Mouse (Mus musculus) yolk sac, embryonic 10.5 days (tissue): ENCODE results near the gene Acot11.

Source experiments
- DNase-seq: peaks from one replicate; pipeline ENCODE4 v3.0.0-alpha.2; 2017; ENCODE audit warnings: low spot score

Gene Acot11

DNA sequence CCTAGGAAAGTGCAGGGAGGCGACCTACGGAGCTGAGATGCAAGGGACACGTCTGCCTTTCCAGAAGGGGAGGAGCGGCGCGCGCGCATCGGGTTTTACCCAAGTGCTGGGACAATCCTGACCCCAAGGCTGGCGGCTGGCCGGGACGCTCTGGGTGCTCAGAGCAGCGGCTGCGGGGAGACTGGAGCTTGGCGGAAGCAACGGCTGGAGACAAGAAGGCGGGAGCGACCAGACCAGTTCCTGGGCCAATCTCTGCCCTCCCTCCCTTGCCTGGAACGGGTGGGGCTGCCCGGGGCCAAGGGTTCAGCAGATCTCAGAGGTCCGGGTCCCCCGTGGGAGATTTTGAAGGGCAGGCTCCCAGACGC lies at the start of gene Acot11:
Gene Acot11, minus strand, starts transcription at position 89 of the 365 bp plus-strand sequence.
- peak; percentile 47 for DNase-seq

DNA sequence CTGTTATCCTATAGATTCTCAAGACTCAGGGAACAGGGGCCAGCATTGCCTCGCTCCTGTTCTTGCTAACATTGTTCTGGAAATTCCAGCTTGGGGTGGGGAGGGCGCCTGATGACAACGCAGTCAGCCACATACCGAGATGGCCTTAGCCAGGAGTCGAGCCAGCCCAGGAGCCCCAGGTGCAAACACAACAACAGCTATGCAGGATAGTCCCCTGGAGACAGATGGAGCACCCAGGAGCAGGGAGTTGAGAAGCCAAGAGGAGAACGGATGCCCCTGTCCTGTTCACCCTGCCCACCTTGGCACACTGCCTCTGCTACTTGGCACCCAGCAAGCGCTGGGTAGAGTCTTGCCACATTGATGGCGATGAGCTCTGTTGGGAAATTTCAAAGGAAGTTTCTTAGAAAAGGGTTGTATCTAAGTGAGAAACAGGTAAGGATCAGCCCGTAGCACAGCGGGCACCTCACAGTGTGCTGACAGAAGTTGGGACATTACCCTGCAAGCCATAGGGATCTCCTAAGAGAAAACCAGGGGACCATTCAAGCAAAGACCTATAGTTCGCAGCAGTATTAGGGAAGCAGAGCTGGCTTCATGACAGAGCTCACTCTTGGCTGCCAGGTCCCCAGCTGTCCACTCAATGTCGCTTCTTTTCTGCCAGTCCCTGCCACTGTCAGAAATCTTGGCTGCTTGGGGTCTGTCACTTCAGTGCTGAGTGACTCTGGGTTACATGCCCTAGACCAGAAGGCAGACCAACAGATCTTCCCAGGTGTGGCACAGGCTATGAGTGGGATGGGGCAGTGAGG lies 43.7 kb upstream of the Acot11 start:
- DNase-seq, result no peak

DNA sequence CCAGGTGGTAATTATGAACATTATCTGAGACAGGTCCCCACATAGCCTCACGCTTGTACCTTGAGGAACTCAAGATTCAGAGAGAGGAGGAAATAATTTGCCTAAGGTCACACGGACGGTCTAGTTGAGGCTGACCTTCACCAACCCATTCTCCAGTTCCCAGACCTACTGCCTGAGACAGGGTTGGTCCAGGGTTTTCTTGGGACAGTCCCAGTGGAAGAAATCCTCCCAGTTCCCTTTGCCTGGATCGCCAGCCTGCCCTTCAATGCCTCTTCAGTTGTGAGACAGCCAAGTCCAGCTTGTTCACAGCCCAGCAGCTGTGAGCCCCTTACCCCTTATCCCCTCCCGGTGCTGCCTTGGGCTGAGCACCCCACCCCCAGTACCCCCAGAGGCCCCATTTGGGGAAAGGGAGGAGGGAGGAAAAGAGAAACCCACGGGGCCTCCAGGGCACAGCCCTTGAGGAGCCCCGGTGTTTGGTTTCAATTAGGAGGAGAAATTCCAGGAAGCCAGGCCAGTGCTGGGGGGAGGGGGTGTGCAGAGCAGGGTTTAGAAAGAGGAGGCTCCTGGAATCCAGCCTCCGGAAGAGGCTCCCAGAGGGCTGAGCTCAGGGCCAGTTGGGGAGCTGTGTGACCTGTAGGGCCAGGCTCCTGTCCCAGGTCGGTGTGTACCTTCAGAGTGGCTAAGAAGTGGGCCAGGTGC lies 42.9 kb upstream of the Acot11 start:
- peak; percentile 90 for DNase-seq

DNA sequence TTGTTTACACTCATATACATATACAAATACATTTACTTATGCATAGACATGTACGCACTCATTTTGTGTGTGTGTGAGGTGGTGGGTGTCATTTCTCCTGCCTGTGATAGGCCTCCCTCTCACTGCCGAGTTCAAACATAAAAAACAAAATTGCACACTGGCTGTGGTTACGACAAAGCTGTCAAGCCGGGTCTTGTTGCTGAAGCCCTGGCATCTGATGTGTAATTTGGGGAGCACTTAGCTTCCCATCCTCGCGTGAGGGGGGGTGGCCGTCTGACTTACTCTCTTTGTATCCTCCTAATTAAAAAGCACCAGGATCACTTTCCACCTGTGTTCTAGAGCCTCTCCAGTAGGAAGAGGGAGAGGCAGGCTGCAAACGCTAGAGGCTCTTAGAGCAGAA lies 37.8 kb upstream of the Acot11 start:
- DNase-seq, result no peak

DNA sequence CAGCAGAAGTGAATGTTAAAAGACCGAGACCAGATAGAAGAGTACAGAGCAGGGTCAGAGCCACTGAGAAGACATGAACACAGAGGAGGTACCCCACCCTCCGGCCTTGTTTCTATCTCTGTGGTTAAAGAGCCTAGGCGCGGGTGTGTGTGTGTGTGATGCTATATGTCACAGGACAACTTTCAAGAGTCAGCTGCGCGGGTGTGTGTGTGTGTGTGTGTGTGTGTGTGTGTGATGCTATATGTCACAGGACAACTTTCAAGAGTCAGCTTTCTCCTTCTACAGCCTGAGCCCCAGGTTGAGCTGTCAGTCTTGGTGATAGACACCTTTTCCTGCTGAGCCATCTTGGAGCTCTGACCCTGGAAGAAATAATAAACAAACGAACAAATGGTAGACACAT lies 37.1 kb upstream of the Acot11 start:
- no peak for DNase-seq

DNA sequence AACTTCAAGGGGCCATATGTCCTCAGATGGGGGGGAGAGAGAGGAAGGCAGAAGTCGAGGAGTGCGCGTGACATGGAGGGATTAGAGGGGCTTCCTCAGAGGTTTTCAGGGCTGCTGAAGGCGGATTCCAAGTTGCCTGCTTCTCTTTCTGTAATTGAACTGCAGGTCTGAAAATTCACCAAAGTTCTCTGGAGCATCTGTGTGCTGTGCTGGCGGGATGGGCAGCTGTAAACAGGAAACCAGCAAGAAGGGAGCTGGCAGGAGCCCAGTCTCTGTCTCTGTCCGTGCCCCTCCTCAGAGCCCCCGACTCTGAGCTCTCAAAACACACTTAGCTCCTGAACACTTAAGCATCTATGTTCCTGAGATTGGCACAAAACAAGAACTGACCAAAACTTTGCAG lies 36.5 kb upstream of the Acot11 start:
- DNase-seq, result no peak

DNA sequence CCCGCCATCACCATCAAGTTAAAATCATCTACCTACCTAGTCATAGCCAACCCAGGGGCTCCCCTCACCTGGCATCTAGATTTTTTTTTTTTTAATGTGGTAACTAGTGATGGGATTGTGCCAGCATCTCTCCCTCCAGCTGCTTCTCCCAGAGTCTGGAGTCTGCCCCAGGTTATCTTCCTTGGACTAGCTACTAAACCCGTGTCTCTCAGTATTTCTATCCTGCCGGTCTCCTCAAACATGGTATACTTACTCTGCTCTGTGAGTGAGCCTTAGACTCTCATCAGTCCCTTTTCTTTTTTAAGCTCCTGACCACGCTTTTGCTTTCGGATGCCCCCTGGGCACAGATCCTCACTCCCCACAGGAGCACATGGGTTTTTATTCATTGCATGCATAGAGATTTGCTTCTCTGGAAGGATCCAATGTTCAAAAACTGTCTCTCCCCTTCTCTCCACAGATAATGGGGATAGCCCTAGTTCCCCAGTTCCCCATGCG lies 35.9 kb upstream of the Acot11 start:
- DNase-seq, result no peak

DNA sequence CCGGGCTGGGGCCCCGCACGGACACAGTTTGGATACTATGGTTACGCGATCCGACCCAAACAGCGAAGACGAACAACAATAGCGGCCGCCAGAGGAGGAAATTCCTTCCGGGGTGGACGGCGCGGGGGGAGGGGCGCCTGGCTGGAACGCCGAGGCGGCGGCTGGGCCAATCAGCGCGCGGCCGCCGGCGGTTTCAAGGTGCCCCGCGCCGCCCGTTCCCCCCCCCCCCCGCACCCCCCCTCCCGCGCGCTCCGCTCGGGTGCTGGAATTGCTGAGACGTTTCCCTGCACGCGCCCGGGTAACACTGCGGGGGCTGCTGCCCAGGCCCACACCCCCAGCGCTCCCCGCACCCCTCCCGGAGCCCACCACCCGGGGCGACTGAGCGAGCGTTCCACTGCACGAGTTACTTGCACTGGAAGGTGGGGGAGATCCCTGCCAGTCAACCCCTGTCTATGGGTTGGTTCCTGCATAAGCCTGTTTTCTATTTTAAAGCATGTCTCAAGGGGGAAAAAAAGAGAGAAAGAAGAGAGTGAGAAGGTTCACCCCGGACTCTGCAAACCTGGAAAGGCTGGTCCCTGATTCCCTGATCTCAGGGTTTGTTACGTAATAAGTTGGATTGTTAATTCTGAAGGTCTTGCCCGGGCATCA lies 35.3 kb upstream of the Acot11 start:
- DNase-seq, result peak; percentile 93

DNA sequence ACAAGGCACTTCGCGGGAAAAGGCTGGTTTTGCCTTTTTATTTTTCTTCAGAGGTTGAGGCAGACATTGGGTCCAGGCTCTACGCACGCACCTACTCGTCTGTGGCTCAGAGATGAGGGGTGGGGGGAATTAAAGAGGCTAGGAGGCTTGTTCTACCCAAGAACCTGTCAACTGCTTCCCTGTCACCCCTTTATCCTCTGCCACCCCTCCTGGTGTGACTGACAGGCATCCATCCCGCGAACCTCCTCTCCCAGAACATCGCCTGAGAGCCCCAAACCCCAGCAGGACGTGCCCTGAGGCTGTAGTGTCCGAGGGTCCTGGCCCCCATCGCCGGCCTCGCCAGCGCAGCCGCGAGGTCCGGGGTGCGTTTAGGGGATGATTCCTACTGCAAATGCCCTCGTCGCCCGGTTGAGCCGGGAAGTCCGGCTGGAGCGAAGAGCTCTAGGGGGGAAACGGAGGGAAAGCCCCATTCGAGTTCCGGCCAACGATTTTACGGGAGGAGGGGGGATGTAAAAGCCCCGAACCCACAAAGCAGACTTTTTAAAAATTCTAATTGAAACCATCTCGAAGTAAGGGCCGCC lies 34.5 kb upstream of the Acot11 start:
- DNase-seq, result peak; percentile 65

DNA sequence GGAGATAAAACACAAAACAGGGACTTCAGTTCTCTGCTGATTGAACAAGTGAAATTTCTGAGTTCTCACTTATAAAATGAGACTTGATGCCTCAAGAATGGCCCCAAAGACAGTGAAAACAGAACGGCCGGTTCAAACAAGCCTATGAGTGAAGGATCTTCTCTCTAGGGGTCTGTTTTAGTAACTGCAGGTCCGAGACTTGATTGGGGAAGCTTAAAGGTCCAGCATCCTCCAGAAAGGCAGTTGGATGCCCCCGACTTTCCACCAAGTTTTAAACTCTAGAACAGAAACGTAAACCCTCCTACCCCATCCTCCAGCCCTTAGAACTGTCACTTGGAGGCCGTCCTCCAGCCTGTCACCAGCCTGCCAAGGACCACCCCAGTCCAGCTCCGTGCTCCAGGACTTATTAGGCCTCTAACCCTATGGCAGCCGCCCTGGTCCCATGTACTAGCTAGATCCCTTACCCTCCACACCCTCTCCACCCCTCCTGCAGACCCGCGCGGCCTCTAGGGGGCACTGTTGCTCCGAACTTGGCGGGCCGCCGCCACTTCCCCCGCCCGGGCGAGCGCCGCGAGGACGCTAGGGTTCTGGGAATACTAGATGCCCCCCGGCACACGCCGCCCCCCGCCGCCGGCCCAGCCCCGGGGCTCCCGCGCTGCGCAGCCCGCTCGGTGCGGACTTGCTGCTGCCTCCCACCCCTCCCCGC lies 33.9 kb upstream of the Acot11 start:
- peak; percentile 93 for DNase-seq

DNA sequence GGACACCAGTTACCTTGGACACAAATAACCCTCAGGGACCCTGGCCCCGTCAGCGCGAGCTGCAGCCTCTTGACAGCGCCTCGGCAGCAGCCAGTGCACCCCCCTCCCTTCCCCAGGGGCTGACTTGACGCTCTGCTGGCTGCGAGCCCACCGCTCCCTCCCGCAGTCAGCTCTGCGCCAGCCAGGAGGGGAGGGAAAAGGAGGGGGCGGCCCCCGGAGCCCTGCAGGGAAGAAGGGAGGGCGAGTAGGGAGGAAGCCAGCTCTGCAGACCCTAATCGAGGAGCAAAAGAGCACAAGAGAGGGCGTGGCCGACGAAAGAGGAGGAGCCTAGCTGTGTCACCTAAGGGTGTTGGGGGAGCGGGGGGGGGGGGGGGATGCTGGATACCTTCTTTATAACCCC lies 33.2 kb upstream of the Acot11 start:
- DNase-seq, result peak; percentile 65

DNA sequence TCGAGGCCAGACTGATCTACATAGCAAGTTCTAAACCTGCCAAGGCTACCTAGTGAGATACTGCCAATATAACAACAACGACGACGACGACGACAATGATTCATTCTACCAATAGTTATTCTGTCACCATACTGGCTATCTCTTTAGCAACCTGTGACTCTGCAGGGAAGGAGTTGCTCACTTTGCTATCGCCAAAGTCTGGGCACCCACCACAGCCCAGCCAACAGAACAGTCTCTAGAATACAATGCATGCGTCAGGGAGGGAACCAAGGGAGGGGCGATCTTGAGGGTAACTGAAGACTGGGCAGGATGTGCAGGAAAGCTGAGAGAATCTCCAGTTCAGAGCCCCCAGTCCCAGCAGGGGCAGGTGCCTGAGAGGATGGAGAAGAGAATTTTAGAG lies 32.6 kb upstream of the Acot11 start:
- DNase-seq, result no peak

DNA sequence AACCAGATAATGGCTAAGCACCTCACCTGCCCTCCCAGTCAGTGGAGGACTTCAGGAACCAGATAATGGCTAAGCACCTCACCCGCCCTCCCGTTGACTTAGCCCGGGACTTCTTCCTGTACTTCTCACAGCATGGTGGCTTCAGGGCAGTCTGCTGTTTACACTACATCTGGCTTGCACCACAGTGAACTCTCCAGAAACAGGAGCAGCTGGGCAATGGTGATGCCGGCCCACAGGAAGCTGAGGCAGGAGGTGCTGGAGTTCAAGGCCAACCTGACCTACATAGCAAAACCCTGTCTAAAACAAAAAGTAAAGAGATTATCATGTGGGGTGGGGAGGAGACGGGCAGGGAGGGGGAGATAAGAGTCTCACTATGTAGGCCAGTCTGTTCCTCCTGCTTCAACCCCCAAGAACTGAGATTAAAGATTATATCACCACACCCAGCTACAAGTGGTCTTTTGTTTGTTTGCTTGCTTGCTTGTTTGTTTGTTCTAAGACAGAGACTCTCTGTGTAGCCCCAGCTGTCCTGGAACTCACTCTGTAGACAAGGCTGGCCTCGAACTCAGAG lies 25.8 kb upstream of the Acot11 start:
- no peak for DNase-seq

DNA sequence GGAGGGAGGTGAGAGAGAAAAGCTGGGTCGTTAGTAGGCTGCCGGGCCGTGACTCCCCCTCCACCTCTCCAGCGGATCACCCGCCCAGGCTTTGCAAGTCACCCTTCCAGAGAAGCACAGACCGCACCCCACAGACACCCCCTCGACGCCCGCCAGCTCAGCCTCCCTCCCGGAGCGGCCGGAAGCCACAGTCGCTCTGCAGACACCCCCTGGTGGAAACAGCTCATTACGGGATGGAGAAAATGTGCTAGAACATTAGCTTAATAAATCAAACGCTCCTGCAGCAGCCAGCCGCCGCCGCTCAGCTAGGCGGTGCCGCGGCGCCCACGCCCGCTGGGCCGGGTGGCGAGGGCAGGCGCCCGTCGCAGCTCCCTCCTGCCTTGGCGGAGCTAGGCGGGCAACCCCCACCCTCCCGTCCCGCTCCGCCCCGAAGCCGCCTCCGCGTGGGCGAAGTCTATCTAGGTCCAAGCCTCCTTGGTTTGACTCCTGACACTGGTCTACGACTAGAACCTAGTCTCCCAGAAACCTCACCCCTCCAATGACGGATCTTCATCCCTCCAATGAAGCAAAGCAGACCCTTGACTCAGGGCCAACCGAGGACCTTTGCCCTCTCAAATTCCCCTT lies 23.1 kb upstream of the Acot11 start:
- DNase-seq, result peak; percentile 78

DNA sequence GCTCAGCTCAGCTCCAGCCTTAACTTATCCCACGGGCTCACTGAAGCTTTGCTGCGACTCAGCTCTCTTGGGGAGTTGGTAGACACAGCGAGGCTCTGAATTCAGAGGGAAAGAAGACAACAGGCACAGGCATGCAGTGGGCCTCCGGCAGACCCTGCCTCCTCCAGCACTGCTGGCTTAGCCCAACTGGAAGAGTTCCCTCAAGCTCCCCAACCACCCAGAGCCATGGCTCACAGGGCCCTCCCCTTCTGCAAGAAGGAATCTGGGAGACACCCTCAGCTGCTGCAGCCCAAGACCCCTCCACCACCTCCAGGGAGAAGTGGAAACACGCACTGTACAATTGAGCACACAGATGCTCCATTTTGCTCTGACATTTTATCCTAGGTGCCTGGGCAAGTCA lies 20.4 kb upstream of the Acot11 start:
- DNase-seq, result no peak

DNA sequence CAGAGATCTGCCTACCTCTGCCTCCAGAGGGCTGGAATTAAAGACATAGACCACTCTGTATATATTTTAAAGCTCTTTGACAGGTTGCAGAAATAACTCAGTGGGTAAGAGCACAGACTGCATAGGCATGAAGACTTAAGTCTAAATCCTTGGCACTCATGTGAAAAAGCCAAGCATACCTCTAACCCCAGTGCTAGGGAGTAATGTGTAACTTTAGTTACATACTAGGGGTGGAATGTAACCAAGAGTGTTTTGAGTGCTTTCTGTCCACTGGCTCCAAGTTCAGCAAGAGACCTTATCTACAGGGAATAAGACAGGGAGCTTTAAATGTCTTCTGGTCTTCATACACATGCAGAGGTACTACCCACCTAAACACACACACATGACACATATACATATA lies 14.6 kb upstream of the Acot11 start:
- no peak for DNase-seq

DNA sequence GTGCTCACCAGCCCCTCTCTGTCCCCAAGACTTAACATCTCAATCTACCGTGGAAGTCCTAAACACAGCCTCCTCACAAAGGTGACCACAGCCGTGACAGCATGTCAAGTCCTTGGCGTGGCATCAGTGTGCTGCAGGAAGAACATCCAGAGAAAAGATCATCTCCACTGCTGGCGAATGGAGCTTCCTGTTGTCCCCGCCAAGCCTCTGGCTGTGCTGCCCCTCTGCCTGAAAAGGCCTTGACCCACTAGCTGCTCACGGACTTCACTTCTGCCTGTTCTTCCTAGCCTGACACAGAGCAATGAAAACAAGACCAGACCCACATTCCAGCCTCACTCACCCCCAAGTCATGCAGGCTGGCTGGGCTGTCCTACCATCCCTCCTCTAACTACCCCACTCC lies 13.5 kb upstream of the Acot11 start:
- no peak for DNase-seq

DNA sequence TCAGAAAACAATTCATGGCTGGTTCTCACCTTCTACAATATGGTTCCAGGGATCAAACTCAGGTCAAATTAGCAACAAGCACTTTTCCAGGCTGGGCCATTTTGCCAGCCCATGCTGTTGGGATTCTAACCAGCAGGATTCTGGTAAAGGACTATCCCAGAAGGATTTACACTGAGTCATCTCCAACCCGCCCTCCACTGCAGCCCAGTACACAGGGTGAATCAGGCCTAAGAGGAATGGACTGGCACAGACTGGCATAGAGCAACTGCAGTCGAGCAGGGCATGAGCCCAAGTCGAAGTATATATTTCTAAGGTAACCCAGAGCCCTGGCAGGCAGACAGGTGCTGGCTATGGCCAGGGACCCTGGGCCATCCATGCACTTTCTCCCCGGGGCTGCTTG lies 12.2 kb upstream of the Acot11 start:
- no peak for DNase-seq

DNA sequence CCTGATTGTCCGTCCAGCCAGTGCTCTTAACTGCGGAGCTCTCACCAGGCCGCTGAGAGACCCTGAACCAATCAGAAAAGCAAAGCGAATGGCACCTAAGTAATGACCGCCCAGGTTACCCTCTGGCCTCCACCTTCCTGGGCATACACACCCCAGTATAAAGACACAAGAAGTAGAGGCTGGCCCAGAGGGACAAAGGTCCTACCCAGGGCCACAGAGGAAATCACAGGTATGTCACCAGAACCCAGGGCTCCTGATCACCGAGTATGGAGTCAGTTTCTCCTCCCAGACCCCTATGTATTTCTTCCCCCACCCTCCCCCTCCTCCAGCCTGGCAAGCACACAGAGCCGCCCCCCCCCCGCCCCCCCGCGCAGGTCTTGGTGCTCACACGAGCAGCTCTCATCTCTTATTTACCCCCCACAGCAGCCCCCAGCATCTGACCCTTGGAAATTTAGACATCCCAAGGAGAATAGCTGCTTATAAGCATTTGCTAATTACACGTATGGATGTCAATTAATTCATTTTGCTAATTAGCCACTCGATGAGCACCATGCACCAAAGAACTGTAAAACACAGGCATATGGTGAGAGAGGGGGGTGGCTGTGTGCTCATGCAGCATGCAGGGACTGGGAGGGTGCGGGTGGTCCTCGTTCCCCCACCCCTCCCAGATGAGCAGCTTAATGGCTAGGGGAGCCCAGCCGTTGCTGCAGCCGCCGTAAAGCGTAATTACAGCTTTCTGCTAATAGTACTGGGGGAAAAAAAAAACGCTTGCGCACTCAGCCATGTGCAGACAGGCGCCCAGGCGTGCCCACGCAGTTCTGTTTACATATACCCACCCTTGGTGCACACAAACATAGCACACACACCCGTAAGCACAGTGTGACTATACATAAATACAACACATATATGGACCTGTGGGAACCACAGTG lies 10.9 kb upstream of the Acot11 start:
- no peak for DNase-seq

DNA sequence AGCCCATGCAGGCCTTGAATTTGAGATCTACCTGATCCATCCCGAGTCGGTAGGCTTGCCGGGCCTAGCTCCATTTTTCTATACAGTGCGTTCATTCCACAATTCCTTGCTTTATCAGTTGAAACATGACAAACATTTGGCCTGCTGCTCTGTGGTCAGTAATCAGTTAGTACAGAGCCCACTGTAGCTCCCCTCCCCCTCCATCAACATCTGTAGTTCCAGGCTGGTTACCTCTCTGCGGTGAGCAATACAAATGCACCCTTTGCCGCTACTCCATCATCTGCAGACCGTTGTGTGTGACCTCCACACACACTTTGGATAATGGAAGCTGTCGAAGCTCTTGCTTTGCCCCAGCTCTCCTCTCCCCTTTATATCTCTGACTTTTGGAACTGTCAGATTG lies 6.4 kb upstream of the Acot11 start:
- DNase-seq, result no peak
